Mouse (Mus musculus): ENCODE data around the gene Mtap.

DNA sequence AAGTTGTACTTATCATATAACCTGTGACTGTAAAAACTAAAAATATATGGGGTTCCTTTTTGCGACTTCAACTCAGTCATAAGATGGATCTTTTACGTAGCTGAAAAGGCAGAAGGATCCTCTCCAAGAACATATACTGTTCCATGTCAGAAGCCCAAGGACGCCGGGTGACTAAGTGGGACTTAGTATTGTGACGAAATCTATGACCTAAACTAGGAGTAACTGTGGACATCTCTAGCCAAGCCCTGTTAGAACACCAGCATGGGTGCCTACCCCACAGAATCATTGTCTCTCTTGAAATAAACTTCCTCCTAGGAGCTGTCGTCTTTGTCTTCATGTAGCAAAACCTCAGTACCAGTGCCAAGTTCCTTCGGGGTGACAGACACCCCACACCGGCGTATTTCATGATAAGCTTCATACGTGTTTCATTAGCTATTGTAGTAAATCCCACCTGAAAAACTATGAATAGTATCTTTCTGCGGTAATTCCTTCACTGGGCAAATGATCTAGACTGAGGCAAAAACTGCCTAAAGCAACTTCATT, 24.7 kb upstream of the Mtap start:
- no peak for TF ChIP-seq CTCF (IDR thresholded peaks at IDR 0.05; ENCODE audit: insufficient read depth, low read depth, low read length)
- TF ChIP-seq POLR2A (IDR thresholded peaks at IDR 0.05; ENCODE audit: insufficient read depth, low read depth, low read length) = no peak
